Mouse (Mus musculus) activated CD4-positive, CD25-positive, alpha-beta regulatory T cell (primary cell): Measurements from ENCODE around the gene Mycbp. TPM values are rescaled to one million over a fixed set of nuclear protein-coding genes. Genes with fewer than 3 reads are reported as not detected.

Source experiments
- polyA plus RNA-seq, 2 experiments: library from polyadenylated mRNA; unstranded; fragments of 100-300 nt; shearing (Covaris generic); gene quantifications; one replicate each; pipeline ENCODE4 v1.2.1; 2017

Gene Mycbp
- polyA plus RNA-seq: 10 to 100 TPM; 12.1 to 14.7 TPM

GRCm38 (mm10) chr4:123904333-123905125, at the start of gene Mycbp:
Gene Mycbp (plus strand): TSS chr4:123904832.

GRCm38 (mm10) chr4:123859379-123859778, 45.3 kb upstream of the Mycbp start, which contains the start of gene 4933427I04Rik:
Gene 4933427I04Rik (plus strand): TSS chr4:123859679.

GRCm38 (mm10) chr4:123916748-123917547, 12.3 kb downstream of the Mycbp start, which contains the start of gene Rragc:
Gene Rragc (plus strand): TSS chr4:123917446.

DNA sequence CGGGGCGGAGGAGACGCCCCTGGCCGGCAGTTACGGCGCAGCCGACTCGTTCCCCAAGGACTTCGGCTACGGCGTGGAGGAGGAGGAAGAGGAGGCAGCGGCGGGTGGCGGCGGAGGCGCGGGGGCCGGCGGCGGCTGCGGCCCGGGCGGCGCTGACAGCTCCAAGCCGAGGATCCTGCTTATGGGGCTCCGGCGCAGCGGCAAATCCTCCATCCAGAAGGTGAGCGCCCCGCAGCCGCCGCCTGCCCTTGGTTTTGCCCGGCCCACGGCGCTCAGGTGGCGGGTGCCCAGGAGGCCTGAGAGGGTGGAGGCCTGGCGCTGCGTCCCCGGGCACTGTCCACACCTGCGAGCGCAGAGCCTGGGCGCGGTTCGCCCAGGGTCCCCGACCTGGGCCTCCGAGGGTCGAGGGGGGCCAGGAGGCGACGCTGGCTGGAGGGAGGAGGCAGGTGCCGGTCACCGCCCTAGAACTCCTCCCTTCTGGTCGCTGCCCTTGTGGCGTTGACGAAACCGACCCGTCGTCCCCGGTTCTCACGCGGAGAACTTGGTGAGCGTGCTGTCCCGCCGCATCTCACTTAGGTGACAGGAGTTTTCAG, 13.0 kb downstream of the Mycbp start, which contains the start of gene 4930535I16Rik:
4930535I16Rik (minus strand) TSS at position 475 of the 593 bp plus-strand sequence.

Other genes with a start within 250 kb of the Mycbp start
- gene Macf1, start 220.5 kb upstream of the Mycbp start, polyA plus RNA-seq: 100 to 1,000 TPM in 1 of 2 experiments, 10 to 100 TPM in 1; 99.7 to 102 TPM
- 100 to 1,000 TPM; 137 to 152 TPM for gene Ndufs5, start 186.6 kb upstream of the Mycbp start, polyA plus RNA-seq
- gene Akirin1, start 154.5 kb upstream of the Mycbp start, polyA plus RNA-seq: 100 to 1,000 TPM in 1 of 2 experiments, 10 to 100 TPM in 1; 98.6 to 101 TPM
- gene Rhbdl2, start 117.0 kb upstream of the Mycbp start, polyA plus RNA-seq: under 1 TPM; 0.19 to 0.33 TPM
- not detected for gene 4933427I04Rik, start 45.2 kb upstream of the Mycbp start, polyA plus RNA-seq
- 10 to 100 TPM; 81.8 to 83.9 TPM for gene Rragc, start 12.6 kb downstream of the Mycbp start, polyA plus RNA-seq
- not detected for gene 4930535I16Rik, start 13.2 kb downstream of the Mycbp start, polyA plus RNA-seq